Mouse (Mus musculus) granulocyte monocyte progenitor cell, adult 5-6 weeks (primary cell): ENCODE data around the gene Wdr61. TPM values are rescaled to one million over a fixed set of nuclear protein-coding genes. Genes with fewer than 3 reads are reported as not detected.
"Not testable (repeated sequence)": the region's sequence is repeated elsewhere in the genome, so short reads cannot be mapped to it uniquely, and the experiment has no call there.

Source experiments
- ATAC-seq: replicated peaks from 2 replicates; pipeline ENCODE4 v1.8.0; 2016; ENCODE audit warnings: mild to moderate bottlenecking, moderate TSS enrichment, inconsistent platforms; ENCODE audit not compliant: poor library complexity, severe bottlenecking
- total RNA-seq, 2 experiments: library from RNA; stranded (forward) in 1 of 2; stranded (reverse) in 1 of 2; fragments of 200-712, 200-1000 nt in 1 of 2; fragments of >200 nt in 1 of 2; fragmentation: Nextera tagmentation in 1 of 2; gene quantifications; 2 replicates each; pipeline ENCODE4 v1.2.3; 2014 to 2017

The Wdr61 gene
- total RNA-seq, 2 experiments from 2014 or later, result 87.4 to 96.0 TPM

- no peak for ATAC-seq
These were observed 427 bp upstream of the Wdr61 start for GRCm38 (mm10) chr9:54734639-54735252.

GRCm38 (mm10) chr9:54732122-54732521, 2.2 kb downstream of the Wdr61 start:
- peak; percentile 41 for ATAC-seq

DNA sequence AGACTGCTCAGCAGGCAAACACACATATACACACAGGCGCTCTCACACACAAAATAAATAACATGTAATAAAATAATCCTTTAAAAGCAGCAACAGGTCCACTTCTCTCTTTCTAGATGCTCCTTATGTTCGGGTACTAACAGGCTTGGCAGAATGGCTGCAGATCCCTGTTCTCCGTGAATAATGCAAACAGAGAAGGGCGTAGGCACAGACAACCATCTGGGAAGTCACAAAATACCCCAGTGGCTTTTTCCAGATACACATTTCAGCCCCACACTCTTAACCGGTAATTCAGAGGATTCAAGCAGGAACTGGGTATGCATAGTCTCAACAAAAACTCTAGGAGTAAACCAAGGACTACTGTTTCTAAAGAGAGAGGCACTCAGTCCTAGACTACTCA, 8.0 kb downstream of the Wdr61 start:
- ATAC-seq, result no peak

- no peak for ATAC-seq
These were observed 11.7 kb downstream of the Wdr61 start for GRCm38 (mm10) chr9:54722596-54722995.

DNA sequence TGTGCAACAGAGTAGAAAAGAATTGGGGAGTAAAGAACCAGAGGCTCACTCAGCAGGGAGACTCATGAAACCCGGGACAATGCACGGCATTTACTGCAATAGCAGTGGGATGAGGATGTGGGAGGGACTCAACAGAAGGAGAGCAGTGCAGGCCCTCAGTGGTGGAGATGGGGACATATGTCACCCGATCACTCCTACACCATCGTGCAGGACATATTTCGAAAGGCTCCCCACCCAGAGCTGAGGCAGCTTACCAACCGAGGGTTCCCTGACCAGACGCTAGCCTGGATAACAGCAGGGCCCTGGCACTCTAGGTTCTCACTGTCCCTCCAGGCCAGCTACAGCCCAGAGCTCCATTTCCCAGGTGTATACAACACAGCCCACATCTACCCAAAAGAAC, 12.2 kb downstream of the Wdr61 start:
- no peak for ATAC-seq

GRCm38 (mm10) chr9:54717527-54717926, 16.8 kb downstream of the Wdr61 start:
- no peak for ATAC-seq

DNA sequence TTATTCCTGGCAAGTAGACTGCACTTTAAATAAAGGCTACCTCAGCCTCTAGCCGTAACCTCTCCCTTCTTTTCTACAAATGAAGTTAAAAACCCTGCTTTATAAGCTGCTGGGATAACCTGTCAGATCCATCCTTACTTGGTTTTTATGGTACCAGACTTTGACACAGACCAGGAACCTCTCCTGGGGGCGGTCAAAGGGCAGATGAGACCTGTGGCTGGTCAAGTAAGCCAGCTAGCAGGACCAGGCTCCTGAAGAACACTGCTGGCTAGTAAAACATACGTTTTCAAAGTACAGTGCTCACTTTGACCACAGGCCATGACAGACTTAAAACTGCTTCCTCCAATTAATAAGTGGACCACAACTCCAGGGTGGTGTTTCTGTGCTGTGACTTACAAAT, 18.5 kb downstream of the Wdr61 start:
- no peak for ATAC-seq

DNA sequence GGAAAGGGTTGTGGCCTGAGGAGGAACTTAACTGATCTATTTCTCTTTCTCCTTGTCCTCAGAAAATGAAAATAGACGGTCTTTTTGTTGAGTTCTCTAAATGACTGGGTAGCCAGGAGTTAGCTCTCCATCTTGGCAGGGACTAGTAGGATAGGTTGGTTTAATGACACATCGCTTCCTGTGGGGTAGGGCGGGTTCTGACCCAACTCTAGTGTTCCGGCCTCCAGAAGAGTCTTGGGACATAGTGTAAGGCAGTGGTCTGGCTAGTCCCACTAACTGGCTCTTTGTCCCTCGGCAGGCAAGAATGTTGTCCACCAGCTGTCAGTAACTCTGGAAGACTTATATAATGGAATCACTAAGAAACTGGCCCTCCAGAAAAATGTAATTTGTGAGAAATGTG, 26.2 kb downstream of the Wdr61 start:
- no peak for ATAC-seq

GRCm38 (mm10) chr9:54707288-54707999, 26.9 kb downstream of the Wdr61 start:
- no peak for ATAC-seq

DNA sequence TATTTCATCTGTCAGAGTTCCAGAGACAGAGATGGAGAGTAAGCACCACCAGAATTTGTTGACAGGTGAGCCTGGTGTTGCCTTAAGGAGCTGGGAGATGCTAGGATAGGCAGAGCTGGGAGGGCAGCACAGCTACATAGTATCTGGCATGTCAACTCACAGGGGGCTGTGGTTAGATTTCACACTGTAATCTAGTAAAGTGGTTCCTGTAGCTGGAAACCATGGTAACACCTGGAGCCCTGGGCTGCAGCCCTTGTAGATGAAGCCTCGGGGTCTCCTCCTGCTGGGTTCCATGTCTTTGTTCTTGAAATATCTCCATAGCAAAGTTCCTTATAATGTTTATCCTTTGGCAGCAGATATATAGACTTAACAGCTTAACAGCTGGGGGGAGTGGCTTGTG, 28.8 kb downstream of the Wdr61 start:
- no peak for ATAC-seq

GRCm38 (mm10) chr9:54704361-54704760, 30.0 kb downstream of the Wdr61 start:
- no peak for ATAC-seq

GRCm38 (mm10) chr9:54702581-54702980, 31.7 kb downstream of the Wdr61 start:
- ATAC-seq, result no peak

- no peak for ATAC-seq
These were observed 33.6 kb downstream of the Wdr61 start for GRCm38 (mm10) chr9:54700746-54701145.

DNA sequence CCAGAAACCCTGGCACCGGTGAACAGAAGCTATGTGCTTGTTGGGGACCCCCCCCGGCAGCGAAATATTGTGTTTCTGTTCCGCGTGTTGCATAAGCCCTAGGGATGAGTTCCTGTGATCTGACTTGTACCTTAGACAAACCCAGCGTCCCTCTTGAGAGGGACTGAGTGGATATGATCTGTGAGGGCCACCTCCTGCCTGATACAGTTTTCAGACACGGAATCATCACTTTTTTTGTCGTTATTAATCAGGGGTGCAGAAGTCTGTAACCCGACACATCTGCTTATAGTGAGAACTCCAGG, 34.2 kb downstream of the Wdr61 start:
- ATAC-seq, result peak; percentile 43

DNA sequence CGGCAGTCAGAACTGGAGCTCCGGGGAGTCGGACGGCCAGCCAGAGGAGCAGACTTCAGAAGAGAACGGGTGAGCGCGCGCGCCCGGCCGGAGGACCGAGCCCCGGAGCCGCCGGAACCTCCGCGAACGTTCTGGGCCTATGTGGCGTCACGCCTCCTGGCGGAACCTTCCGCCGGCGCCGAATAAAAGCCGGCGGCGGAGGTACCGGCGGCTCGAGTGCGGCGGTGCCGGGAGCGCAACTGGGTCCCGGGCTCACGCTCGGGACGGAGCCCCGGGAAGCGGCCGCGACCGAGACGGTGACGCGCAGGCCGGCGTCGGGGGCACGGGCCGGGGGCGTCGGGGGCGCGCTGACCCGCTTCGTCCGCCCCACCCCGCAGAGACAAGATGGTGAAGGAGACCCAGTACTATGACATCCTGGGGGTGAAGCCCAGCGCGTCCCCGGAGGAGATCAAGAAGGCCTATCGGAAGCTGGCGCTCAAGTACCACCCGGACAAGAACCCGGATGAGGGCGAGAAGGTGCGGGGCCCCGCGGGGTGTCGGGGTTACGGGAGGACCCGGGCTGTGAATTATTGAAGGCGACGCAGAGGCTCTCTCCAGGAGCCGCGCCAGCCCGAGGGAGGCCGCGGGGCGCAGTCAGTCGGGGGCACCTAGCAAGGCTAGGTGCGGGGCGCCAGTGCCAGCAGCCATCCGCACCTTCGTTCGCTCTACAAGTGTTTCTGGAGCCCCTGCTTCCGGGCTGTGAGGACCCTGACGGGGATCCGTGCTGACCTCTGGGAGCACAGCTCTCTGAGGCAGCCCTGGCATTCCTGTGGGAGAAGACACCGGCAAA, 34.8 kb downstream of the Wdr61 start:
- peak; percentile 54 for ATAC-seq

- peak; percentile 5; the same call in 1 of the 2 replicates for ATAC-seq
These were observed 35.3 kb downstream of the Wdr61 start for GRCm38 (mm10) chr9:54699087-54699344.

DNA sequence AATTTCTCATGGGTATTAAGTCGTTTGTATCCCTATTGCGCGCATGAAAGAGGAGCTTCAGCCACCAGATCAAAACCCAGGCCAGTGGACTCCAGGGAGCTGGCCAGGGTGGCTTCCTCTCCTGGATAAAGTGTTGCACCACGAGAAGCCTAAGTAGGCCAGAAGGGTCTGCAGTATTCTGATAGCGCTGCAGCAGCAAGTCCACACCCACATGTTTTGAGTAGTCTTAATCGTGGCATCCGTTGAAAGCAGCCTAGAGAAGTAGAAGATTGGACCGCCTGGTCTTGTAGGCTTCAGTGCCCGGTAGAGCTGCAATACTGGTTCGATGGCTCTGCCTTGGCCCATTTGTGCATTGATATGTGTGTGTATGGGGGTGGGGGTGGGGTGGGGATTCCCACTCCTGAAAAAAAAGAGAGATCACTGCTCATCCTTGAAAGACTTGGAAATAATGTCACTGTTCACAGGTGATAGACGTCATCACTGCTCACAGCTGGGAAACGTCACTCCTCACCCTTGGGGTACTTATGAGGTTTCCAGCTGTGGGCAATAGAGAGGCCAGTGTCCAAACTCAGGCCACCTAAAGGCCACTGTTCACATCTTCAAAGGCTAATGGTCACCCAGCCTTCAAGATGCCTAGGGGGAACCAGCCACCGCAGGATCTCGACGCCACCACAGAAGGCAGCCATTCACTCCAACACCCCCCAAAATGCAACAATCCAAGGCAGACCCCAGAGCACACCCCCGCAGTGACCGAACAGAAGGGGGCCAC, 35.8 kb downstream of the Wdr61 start, which contains the start of gene Dnaja4:
Gene Dnaja4 (plus strand): TSS at position 556 of the 769 bp plus-strand sequence.
- ATAC-seq, result 0 out of 2 replicates have a peak, but pooled peaks have one; percentile 5

GRCm38 (mm10) chr9:54691241-54691805, 43.0 kb downstream of the Wdr61 start:
- ATAC-seq, result peak; percentile 95

- ATAC-seq, result not testable (repeated sequence)
These were observed 43.6 kb downstream of the Wdr61 start for GRCm38 (mm10) chr9:54690697-54691096.

DNA sequence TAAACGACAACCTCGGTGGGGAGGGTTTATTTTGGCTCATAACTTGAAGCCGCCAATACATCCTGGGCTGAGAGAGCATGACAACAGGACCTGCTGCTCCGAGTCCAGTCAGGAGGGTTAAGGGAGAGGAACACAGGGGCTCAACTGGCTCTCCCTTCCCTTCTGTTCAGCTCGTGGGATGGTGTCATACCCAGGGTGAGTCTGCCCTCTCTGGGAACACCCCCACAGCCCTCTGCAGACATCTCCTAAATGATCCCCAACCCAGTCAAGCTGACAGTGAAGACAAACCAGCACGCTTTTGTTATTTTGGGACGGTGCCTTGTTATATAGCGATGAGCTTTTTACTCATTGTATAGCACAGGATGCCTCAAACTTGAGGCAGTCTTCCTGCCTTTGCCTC, 44.9 kb downstream of the Wdr61 start:
- no peak for ATAC-seq
